Mouse (Mus musculus) common myeloid progenitor, adult 5-6 weeks (primary cell): ENCODE measurements around the gene Grin3a. TPM values are rescaled to one million over a fixed set of nuclear protein-coding genes. Genes with fewer than 3 reads are reported as not detected.

Experiments used
- total RNA-seq: library from RNA; stranded (forward); fragments of 200-1000, 187-1606 nt; gene quantifications from 2 replicates; pipeline ENCODE4 v1.2.3, GENCODE M21; 2017

Gene Grin3a
- total RNA-seq, 1 experiment from 2014 or later: not detected

Other genes with a start within 250 kb of the Grin3a start
- 1.0 and 1.7 TPM in 2 replicates for gene Tmem246, start 247.9 kb downstream of the Grin3a start, total RNA-seq
- 111 and 139 TPM in 2 replicates for gene Rnf20, start 213.7 kb downstream of the Grin3a start, total RNA-seq
- gene Ppp3r2, start 163.7 kb downstream of the Grin3a start, total RNA-seq: not detected in 2 replicates